Mouse (Mus musculus): Measurements from ENCODE around the gene Slc44a3. TPM values are rescaled to one million over a fixed set of nuclear protein-coding genes. Genes with fewer than 3 reads are reported as not detected.

Gene Slc44a3
- total RNA-seq, 2 experiments from 2014 or later: 3.1 TPM; not detected in 1

- ATAC-seq (replicated peaks; ENCODE audit: low FRiP score, low TSS enrichment, poor library complexity, severe bottlenecking): no peak
Measured at GRCm38 (mm10) chr3:121435296-121435695, 96.9 kb downstream of the Slc44a3 start.

- ATAC-seq (replicated peaks; ENCODE audit: low FRiP score, low TSS enrichment, poor library complexity, severe bottlenecking): no peak
Measured at GRCm38 (mm10) chr3:121433968-121434533, 98.2 kb downstream of the Slc44a3 start.

GRCm38 (mm10) chr3:121433359-121433758 lies 98.8 kb downstream of the Slc44a3 start:
- ATAC-seq (replicated peaks; ENCODE audit: low FRiP score, low TSS enrichment, poor library complexity, severe bottlenecking): no peak

- ATAC-seq (replicated peaks; ENCODE audit: low FRiP score, low TSS enrichment, poor library complexity, severe bottlenecking): no peak
Measured at GRCm38 (mm10) chr3:121430289-121430936, 101.8 kb downstream of the Slc44a3 start.

- ATAC-seq (replicated peaks; ENCODE audit: low FRiP score, low TSS enrichment, poor library complexity, severe bottlenecking): no peak
Measured at GRCm38 (mm10) chr3:121429469-121429868, 102.7 kb downstream of the Slc44a3 start.

- no peak for ATAC-seq (replicated peaks; ENCODE audit: low FRiP score, low TSS enrichment, poor library complexity, severe bottlenecking)
Measured at GRCm38 (mm10) chr3:121428696-121429259, 103.4 kb downstream of the Slc44a3 start.

- no peak for ATAC-seq (replicated peaks; ENCODE audit: low FRiP score, low TSS enrichment, poor library complexity, severe bottlenecking)
Measured at GRCm38 (mm10) chr3:121428230-121428629, 104.0 kb downstream of the Slc44a3 start.

GRCm38 (mm10) chr3:121427520-121427908 lies 104.7 kb downstream of the Slc44a3 start:
- no peak for ATAC-seq (replicated peaks; ENCODE audit: low FRiP score, low TSS enrichment, poor library complexity, severe bottlenecking)

- peak; percentile 42 for ATAC-seq (replicated peaks; ENCODE audit: low FRiP score, low TSS enrichment, poor library complexity, severe bottlenecking)
Measured at GRCm38 (mm10) chr3:121426621-121427519, 105.3 kb downstream of the Slc44a3 start.

- peak; percentile 69 for ATAC-seq (replicated peaks; ENCODE audit: low FRiP score, low TSS enrichment, poor library complexity, severe bottlenecking)
Measured at GRCm38 (mm10) chr3:121425861-121426620, 106.2 kb downstream of the Slc44a3 start, which contains the start of gene Cnn3. Cnn3 (plus strand) TSS chr3:121426497.

GRCm38 (mm10) chr3:121422405-121422804 lies 109.8 kb downstream of the Slc44a3 start:
- no peak for ATAC-seq (replicated peaks; ENCODE audit: low FRiP score, low TSS enrichment, poor library complexity, severe bottlenecking)

- no peak for ATAC-seq (replicated peaks; ENCODE audit: low FRiP score, low TSS enrichment, poor library complexity, severe bottlenecking)
Measured at GRCm38 (mm10) chr3:121418850-121419435, 113.3 kb downstream of the Slc44a3 start.

- no peak for ATAC-seq (replicated peaks; ENCODE audit: low FRiP score, low TSS enrichment, poor library complexity, severe bottlenecking)
Measured at GRCm38 (mm10) chr3:121418251-121418601, 114.0 kb downstream of the Slc44a3 start.

- ATAC-seq (replicated peaks; ENCODE audit: low FRiP score, low TSS enrichment, poor library complexity, severe bottlenecking): no peak
Measured at GRCm38 (mm10) chr3:121417379-121418250, 114.6 kb downstream of the Slc44a3 start.

- ATAC-seq (replicated peaks; ENCODE audit: low FRiP score, low TSS enrichment, poor library complexity, severe bottlenecking): no peak
Measured at GRCm38 (mm10) chr3:121416171-121417154, 115.7 kb downstream of the Slc44a3 start.

GRCm38 (mm10) chr3:121411450-121411849 lies 120.8 kb downstream of the Slc44a3 start:
- no peak for ATAC-seq (replicated peaks; ENCODE audit: low FRiP score, low TSS enrichment, poor library complexity, severe bottlenecking)
